Mouse (Mus musculus): Measurements from ENCODE around the gene Lrrfip1.

The Lrrfip1 gene

DNA sequence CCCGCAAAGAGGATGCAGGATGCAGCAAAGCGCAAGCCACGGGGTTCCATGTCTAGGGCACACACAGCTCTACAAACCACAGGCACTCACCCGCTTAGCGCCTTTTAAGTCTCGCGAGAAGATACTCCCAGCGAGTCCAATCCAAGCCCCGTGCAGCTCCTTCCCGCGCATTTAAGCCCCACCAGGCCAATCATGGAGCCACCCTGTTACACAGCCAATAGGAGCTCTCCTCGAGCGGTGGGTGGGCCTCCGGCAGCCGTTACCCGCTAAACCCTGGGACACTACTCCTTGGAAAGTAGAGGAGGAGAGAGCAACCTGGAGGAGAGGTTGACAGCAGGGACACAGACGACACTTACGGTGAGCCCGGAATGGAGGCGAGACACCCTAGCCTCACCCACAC lies 146.3 kb downstream of the Lrrfip1 start, which contains the start of gene Rbm44:
TSS of gene Rbm44 (plus strand) at position 277 of the 400 bp plus-strand sequence.
- DNase-seq (ENCODE audit: low spot score): no peak

GRCm38 (mm10) chr1:91151509-91151908 lies 153.0 kb downstream of the Lrrfip1 start:
- no peak for DNase-seq (ENCODE audit: low spot score)

GRCm38 (mm10) chr1:91166798-91167197 lies 168.3 kb downstream of the Lrrfip1 start:
- no peak for DNase-seq (ENCODE audit: low spot score)

- DNase-seq (ENCODE audit: low spot score): no peak
Measured at GRCm38 (mm10) chr1:91169157-91169556, 170.6 kb downstream of the Lrrfip1 start.

DNA sequence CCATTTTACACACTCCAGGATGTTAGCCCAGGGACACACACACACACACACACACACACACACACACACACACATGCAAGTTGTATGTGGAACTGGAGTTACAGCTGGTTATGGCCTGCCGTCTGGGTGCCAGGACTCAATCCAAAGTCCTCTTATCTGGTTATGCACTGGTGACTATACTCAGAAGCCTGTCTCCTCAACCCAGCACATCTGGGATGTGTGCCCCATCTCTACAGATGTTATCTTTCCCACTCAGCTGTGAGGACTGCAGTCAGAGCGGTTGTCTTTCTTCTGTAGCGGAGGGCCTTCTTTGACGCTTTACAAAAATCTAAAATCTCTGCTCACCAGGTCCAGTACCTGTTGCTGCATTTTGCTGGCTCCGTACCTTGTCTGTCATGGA lies 176.3 kb downstream of the Lrrfip1 start:
- DNase-seq (ENCODE audit: low spot score): no peak

GRCm38 (mm10) chr1:91176026-91176425 lies 177.5 kb downstream of the Lrrfip1 start:
- DNase-seq (ENCODE audit: low spot score): no peak

DNA sequence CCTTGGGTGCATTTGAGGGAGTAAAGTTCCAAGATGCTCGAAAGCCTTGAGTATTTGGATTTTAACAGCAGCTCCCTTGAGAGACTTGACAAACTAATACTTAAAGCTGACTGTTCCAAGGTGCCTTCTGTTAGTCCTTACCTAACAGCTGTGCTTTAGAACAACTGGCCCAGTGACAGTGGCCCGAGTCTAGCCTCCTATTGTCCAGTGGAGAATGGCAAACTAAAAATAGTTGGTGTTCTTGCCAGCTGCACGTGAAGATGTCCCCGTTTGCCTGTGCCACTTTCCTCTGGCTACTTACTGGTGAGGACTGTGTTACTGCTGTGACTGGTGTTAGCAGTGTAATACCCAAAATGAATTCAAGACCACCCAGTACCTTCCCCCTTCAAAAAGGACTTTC lies 178.3 kb downstream of the Lrrfip1 start:
- DNase-seq (ENCODE audit: low spot score): no peak
